Mouse (Mus musculus) ovary, postnatal 14 days (tissue): ENCODE measurements around the gene Cdt1.

Source experiments
- DNase-seq: peaks from one replicate; pipeline ENCODE4 v3.0.0; 2022; ENCODE audit warnings: low spot score

The Cdt1 gene

DNA sequence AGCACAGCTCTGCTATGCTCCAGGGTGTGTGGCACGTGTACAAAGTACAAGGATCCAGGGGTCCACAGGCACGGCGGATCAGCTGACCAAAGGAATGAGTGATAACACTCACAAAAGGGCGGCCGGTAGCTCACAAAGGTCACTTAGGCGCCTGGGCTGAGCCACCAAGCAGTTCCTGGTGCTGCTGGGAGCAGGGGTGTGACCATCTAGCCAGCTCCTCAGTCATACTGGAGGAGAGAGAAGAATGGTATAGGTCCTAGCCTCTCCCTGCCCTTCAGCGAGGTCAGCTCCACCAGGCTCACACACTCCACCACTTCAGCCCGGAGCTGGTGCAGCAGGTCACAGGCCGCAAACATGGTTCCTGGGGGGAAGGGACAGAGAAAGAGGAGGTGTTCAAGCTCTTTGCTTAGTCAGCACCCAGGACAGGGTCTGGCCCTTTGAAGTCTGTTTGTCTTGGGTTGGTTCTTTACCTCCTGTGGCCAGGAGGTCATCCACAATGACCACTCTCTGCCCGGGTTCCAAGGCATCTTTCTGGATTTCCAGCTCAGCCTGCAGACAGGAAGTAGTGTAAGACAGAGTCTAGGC, 6.9 kb downstream of the Cdt1 start:
- no peak for DNase-seq

DNA sequence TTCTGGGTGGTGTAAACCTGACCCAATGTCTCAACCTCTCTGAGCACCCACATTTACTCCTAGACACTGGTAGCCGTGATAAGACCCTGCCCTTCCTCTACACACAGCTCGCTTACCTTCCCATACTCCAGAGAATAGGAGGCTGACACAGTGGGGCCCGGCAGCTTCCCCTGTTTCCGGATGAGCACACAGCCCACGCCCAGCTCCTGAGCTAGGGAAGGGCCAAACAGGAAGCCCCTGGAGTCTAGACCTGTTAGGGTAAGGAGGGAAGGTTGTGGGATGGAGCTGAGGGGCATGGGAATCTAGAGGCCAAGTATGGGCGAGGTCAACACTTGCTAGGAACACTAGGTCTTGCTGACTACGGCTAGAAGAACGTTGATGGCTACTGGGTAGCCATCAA, 7.5 kb downstream of the Cdt1 start:
- no peak for DNase-seq

DNA sequence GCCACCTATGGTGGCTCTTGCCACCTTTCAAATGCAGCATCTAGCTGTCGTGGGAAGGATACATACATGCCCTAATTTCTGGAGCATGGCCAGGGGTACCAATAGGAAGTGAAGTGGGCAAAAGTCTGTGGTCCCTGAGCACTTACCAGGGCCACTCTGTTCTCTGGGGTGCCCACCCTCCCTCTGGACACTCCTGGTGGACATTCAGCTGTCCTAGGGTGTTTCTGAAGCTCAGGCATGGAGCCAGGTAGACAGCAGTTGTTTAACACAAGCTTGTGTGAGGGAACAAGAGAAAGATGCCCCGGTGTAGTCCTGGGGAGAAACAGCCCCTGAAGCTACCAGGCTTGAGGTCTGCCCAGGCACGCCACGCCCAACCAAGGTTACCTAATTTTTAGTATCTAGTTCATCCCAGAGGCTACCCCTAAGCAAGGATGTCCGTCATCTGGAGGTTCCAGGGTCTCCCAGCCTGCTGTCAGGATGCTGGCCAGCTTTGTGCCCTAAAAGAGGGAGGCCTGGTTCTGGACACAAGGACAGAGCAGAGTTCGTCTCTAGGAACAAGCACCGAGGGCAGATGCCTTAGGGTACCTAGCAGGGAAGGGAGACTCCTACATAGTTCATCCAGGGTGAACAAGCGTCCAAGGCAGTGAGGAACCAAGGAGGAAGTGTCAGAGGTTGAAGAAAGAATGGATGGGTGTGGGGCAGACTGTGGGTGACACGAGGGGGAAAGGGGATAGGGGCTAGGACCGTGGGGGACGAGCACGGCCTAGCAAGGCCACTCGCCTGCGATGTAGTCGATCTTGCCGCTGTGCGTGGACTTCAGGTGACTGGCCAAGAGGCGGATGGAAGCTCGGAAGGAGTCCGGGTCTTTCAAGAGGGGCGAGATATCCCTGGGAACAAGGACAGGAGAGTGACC, 8.2 kb downstream of the Cdt1 start:
- DNase-seq: no peak

DNA sequence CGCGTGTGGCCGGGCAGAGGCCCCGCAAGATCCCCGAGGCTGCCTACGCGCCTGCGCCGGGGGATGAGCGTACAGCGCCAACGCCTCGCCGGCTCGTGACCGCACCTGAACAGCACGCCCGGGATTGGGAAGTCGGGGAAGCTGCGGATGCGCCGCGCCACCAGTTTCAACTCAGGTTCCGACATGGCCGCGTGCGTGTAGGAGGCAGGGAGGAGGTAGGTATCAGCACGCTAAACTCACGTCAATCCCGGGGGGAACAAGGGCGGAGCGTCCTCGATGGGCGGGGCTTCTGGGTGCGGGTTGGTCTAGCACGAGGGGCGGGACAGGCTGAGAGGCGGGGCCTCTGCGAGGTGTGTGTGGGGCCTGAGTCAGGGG, 8.8 kb downstream of the Cdt1 start, which contains the start of gene Aprt:
Aprt (minus strand) TSS at position 262 of the 375 bp plus-strand sequence.
- peak; percentile 90 for DNase-seq

DNA sequence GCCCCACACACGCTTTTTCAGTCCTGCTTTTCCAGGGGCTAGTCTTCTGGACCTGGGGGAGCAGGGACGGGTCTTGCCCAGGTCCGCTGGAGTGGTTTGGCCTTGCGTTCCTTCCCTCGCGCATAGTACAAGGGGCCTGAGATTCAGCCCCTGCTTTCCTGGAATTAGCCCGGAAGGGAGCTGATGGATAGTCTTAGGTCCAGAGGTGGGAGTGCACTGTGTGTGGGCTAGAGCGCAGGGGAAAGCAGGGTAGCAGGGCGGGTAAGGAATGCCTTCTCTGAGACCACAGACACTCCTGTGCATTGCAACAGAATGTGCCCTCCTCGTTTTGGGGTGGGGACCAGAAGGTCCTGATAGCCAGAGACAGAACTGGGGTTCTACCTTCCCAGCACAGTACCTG, 9.3 kb downstream of the Cdt1 start:
- no peak for DNase-seq

DNA sequence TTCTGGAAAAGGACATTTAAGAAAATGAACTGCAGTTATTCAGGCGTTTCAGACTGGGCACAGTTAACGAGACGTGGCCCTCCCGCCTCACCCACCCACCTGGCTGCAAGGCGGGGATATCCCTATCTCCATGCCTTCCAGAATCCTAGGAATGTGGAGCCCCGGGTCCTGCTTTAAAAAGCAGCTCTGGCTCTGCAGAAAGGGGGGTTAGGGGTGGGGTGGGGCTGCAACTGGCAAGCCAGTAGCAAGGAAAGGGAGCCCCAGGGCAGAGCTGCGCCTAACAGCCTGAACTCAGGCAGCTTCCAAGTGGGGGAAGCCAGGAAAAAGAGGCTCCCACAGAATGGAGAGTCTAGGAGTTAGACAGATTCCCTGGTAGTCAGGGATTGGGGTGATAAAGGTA, 11.4 kb downstream of the Cdt1 start:
- no peak for DNase-seq

DNA sequence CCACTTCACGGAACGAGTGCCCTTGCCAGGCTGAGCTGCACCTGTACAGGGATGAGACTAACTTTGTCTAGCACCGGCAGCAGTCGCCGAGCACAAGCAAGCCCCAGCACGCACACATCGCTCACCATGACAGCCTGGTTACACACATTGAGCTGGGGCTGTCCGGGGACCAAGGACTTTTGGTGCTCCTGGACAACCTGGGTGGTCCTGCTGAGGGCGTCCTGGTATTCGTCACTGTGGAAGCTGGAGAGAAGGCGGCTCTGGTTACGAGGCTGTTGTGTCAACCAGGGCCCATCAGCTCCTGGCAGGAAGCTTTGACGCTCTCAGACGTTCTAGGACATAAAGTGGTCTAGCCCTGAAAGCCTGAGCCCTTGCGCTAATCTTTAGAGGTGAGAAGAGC, 13.1 kb downstream of the Cdt1 start:
- no peak for DNase-seq

DNA sequence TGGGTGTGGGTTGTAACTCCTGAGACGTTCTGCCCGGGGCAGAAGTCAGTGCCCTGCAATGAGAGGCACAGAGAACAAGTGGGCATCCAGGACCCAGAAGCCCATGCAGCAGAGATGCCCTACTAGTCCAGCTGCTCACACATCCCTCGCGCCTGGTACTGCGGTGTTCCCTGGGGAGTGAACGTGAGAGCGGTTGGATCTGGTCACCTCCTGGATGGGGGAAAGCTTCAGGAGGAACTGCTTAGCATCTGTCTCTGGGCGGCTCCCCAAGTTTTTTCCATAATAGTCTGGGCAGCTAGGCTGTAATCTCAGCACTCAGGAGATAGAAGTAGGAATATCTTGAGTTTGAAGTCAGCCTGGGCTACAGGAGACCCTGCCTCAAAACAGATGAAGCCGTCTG, 17.2 kb downstream of the Cdt1 start:
- DNase-seq: no peak

DNA sequence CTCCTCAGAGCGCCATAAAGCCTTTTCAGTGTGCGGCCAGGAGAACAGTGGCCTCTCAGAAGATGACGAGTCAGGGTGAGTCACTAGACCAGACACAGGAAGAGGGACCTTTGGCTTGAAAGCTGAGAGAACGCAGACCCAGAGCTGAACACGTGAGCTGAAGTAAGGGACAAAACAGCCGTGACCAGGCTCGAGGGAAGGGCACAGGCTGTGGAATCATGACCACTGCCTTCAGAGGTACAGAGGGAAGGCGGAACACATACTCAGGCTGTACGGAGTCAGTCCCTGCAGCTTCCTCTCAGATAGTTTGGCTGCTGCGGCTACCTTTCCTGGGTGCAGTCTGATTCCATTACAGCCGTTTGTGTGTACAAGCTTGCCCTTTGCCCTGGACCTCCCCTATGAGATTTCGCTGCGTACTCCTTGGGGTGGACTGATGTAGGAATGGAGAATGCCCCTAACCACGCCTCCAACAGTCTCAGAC, 17.6 kb downstream of the Cdt1 start:
- DNase-seq: no peak

DNA sequence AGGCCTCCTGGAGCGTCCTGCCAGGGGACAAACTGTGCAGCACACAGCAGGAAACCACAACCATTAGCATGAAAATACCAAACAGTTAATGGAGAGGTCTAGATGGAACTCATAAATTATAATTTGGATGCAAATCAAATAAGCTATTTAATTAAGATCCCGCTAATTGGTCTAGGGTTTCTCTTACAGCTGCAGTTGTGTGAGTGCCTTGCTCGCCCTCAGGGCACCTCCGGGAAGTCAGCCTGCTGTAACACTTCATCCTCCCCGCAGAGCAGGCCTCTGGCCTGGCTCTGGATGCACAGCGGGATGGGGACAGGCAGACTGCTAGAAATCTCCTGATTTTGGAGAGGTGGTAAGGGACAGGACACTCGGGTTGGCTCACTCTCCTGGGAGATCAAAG, 18.4 kb downstream of the Cdt1 start:
- DNase-seq: no peak

DNA sequence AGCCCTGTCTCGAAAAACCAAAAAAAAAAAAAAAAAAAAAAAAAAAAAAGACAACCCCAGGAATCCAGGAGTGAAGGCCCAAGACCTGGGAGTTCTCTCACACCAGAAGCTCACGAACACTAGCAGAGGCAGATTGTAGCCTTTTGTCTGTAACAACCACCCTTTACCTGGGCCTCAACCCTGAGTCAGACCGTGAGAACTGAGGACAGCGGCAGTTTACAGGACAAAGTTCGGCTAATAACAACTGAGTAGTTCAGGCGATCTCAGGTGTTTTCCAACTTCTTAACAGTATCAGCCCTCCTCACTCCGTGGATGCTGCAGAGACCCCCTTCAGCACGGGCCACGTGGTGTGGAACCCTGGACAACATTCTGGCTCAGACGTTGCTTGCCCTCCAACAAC, 18.9 kb downstream of the Cdt1 start:
- no peak for DNase-seq

DNA sequence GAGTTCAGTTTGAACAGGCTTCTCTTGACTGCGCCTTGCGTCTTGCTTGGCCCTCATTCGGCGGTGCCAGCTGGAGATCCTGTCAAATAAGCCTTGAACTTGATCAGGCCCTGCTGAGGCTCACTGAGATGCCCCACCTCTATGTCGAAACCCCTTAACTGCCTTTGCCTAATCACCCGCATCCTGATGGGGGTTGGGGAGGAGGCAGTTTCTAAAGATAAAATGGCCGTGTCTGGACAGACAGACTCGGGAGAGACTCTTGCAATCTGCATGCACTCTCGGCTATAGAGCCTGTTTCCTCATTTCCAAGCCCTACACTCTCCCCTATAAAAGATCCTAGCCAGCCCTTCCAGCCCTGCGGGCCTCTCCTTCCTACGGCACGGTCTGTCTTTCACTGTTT, 25.4 kb downstream of the Cdt1 start:
- DNase-seq: no peak

DNA sequence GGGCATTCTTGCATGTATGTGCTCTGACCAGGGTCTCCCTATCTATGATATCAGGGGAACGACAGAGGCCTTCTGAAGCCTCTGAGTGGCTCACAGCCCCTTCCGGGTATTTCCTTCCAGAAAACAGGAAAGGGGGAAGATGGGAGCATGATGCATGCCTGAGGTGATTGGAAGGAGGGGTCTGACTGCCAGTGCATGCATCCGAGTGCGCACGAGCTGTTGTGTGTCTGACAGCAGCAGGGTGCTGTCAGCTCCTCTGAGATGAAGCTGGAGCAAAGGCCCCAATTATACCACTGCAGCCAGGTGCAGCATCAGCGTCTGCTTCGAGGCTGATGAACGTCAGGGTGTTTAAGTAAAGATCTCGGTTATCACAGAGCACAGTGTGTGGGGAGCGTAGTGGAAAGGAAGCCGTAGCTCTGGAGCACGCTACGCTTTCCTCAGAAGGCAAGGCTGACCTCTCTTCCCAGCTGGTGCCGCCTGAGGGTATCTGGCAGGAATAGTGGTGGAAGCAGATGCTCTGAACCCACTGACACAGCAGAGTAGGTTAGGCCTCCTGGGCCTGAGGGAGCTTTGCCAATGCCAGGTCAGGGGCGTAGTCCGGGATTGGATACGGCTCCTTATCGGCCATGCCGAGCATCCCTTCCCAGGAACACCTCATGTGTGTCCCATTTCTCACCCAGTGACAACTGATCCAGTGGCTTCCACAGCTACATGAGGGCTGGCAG, 26.1 kb downstream of the Cdt1 start:
- DNase-seq: no peak

DNA sequence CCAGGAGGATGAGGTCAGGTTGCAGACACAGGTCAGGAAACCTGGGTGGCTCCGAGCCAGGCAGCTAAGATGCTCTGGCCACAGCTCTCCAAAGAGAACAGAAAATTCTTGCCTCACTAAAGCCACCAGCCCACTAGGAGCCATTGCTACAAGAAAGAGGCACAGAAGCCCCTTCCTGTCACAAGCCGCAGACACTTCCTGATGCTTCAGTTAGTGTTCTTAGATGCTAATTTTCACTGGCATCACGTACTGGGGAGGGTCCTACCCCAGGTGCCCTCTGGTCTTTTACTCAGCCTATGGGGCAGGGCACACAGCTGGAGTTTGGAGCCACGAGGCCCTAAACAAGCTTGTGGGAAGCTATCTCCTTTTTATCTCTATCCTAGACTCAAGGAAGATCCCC, 28.2 kb downstream of the Cdt1 start:
- DNase-seq: no peak

DNA sequence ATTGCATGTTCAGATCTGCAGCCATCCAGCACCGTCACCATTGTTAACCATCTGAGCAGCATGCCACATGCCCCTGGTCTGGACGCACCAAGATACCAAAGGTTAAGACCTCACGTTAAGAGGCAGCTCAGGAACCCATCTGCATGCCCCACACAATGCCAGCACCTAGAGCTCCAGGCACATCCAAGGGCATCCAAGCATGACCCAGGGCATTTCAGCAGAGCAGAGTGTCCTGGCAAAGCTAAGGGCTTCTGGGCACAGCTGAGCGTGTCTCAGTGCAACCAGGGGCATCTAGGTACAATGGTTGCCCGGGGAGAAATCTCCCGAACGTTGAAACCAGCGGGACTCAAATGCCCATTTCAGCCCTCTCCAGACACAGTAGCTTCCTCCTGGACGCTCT, 32.9 kb downstream of the Cdt1 start:
- no peak for DNase-seq

DNA sequence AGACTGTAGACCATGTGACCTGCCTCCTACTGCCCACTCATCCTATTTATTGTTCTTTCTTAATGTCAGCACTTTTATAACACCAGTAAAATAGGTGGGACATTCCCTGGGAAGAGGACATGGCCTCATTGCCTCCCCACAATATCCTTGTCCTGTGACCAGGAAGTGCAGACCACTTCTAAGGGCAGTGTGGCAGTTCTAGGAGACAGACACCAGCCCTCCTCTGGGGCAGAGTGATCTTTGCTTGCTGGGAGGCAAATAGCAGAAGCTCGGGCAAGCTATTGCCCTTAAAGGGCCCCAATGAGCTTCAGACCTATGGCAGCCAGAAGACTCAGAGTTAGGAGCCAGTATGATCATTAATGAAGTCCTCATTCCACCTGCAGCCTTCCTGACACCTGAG, 36.8 kb downstream of the Cdt1 start:
- no peak for DNase-seq

DNA sequence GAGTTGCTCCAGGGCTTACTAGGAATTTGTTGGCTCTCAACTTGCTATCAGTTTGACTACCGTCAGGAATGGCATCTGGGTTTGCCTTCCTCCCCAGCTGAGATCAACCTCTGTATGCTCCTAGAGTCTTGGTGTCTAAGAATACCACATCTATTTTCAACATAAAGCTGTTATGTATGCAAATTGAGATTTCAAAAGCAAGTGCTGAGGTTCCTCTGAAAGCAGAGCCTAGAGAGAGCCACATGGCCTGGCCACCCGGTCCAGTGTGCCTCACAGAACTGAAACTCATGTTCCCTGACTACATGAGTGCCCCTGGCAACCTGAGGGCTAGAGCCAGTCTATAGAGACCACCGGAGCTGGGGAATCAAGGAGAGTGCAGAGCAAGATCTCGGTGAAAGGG, 37.6 kb downstream of the Cdt1 start:
- no peak for DNase-seq

DNA sequence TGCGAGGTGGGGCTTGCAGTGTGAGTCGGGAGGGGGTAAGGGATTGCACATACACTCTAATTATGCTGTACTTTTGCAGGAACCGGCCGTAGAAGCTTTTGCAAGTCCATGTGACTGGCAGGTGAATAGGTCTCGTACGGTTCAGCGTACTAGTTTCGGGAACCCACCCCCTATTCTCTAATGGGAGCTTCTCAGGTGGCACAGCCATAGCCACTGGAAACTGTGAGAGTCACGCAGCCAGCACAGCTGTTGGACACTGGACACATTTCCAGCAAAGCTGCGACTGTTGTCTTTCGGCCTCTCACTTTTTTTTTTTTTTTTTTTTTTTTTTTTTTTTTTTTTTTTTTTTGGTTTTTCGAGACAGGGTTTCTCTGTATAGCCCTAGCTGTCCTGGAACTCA, 39.0 kb downstream of the Cdt1 start:
- DNase-seq: no peak

DNA sequence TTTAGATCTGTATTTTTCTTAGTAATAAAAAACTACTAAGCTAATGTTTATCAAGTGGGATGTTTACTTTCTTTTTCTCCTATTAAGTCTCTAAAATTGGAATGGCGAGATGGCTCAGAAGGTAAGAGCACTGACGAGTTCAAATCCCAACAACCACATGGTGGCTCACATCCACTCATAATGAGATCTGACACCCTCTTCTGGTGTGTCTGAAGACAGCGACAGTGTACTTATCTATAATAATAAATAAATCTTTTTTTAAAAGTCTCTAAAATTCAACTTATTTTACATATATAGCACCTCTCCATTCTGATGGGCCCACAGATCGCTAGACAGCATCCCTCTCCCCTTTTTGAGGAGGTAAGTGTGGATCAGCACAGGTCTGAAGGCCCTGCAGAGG, 42.4 kb downstream of the Cdt1 start:
- DNase-seq: no peak

DNA sequence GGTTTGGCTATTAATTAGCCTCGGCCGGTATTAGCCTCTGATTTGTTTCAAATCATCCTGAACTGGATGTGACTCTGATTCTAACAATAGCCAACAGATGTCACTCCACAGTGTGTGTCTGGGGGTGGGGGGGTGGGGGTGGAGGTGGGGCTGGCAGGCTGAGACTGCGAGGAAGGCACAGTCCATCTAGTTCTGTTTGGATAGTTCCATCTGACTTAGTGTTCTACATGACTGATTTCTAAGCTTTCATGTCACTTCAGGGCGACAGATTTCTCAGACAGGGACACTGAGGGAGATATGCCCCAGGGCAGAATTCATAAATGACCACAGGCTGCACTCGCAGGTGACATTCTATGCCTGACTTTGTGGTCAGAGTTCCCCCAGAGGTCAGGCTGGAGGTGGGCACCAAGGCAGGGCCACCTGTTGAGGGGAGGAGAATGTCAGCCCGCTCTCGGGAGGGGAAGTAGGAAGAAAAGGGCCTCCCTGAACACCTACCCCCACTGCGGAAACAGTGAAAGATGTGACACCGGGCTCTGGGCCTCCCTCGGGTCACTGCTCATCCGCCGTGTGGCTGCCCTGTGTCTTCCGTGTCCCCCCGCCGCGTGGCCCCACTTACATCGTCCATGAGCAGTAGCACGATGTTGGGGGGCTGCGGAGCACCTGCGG, 42.9 kb downstream of the Cdt1 start:
- no peak for DNase-seq

DNA sequence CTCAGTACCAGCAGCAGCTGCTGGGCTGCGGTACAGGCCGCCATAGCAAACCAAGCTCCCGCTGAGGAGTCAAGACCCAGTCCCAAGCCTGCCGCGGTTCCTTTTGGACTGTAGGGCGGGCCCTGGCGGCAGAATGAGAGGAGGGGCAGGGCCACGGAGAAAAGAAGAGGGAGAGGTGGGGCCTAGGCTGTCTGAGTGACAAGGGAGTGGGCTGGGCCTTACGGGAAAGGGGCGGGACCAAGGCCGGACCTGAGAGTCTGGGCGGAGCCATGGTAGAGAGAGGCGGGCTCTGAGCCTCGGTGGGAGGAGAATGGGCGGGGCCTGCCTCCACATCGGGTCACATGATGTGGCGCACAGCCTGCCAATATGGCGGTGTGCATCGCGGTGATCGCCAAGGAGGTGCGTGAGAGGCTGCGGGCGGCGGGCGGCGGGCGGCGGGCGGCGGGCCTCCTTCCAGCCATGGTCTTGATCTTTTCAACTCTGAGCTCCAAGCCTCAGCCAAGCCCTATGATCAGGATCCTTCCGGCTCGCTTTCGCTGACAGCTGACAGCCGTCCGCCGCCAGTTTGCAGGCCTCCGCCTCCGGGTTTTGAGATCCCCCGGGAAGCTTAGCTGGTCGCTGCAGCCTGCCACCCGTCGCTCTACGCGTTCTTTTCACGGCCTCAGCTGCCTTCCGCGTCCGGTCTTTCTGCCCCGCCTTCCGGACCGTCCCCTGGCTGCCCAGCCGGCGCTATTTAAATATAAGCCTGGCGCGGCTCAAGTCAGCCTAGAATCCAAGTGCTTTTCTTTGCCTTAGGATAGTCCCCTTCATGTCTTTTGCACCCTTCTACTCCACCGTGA, 43.7 kb downstream of the Cdt1 start, which contains the start of the genes Galns and Trappc2l:
Galns (minus strand) TSS at position 169 of the 839 bp plus-strand sequence.
Trappc2l (plus strand) TSS at position 346 of the 839 bp plus-strand sequence.
- DNase-seq: peak; percentile 91
